In genomic region chr17:24628646-24629045, GRCm38 (mm10) we compare ENCODE assay signal across 9 mouse cellular contexts. TPM values are rescaled to one million over a fixed set of nuclear protein-coding genes. Genes with fewer than 3 reads are reported as not detected.
DNase-seq lines count a peak whose midpoint lies in the region; ATAC-seq and TF ChIP-seq lines count a peak whose summit lies in the region.
"Had no signal": no experiment of that assay in that cellular context is flagged by ENCODE, and none has a peak within 500 bp of the region (broad histone marks: within the 10 kb centered on the region; RNA-seq: fewer than 3 reads in every experiment).

No protein-coding gene starts in this region.

- peaks cover 58% of the 10 kb centered on the region for H3K36me3 ChIP-seq in hindbrain, postnatal 0 days (ENCODE audit: insufficient read depth, low read length)
- peaks cover 14% of the 10 kb centered on the region for H3K36me3 ChIP-seq in liver, adult 2 months (ENCODE audit: control insufficient read depth, insufficient read depth, low read length)

- no peaks in the 10 kb centered on the region for H3K27me3 ChIP-seq in hindbrain, postnatal 0 days (ENCODE audit: insufficient read depth, low read length)
- no peaks in the 10 kb centered on the region for H3K27me3 ChIP-seq in liver, adult 2 months (ENCODE audit: control insufficient read depth, insufficient read depth, low read length)
- H3K27me3 ChIP-seq: heart, embryonic 15.5 days had no signal

- no peaks in the 10 kb centered on the region for H3K9me3 ChIP-seq in hindbrain, postnatal 0 days (ENCODE audit: low read length)
- H3K9me3 ChIP-seq: heart, embryonic 15.5 days had no signal

- no peak overlapping the region for H3K9ac ChIP-seq in hindbrain, postnatal 0 days (replicated peaks; ENCODE audit: low read length)
- H3K9ac ChIP-seq in liver, adult 2 months (ENCODE audit: low read depth, low read length): no peak overlapping the region
- H3K9ac ChIP-seq: heart, embryonic 15.5 days had no signal

- WGBS in hindbrain, postnatal 0 days: 48% methylated on average over 5 of the region's 5 CpGs
- WGBS in liver, adult 2 months: 47% methylated on average over 5 of the region's 5 CpGs

- H3K4me3 ChIP-seq in hindbrain, postnatal 0 days (ENCODE audit: low read length): no peak overlapping the region
- H3K4me3 ChIP-seq in liver, adult 2 months (ENCODE audit: insufficient read depth, low read depth, low read length): no peak overlapping the region
- H3K4me3 ChIP-seq: heart, embryonic 15.5 days had no signal

- H3K4me1 ChIP-seq in hindbrain, postnatal 0 days (ENCODE audit: insufficient read depth, low read length): peaks cover 4% of the 10 kb centered on the region; the same call in 1 of the 2 replicates
- H3K4me1 ChIP-seq in liver, adult 2 months (ENCODE audit: control insufficient read depth, insufficient read depth, low read length): peaks cover 10% of the 10 kb centered on the region

- ATAC-seq in hindbrain, postnatal 0 days: no peak

- no peak overlapping the region for H3K4me2 ChIP-seq in hindbrain, postnatal 0 days (ENCODE audit: low read depth, low read length)
- H3K4me2 ChIP-seq: heart, embryonic 15.5 days had no signal

- H3K27ac ChIP-seq in hindbrain, postnatal 0 days: no peak overlapping the region
- H3K27ac ChIP-seq in liver, adult 2 months (replicated peaks; ENCODE audit: insufficient read depth, low read depth, low read length): no peak overlapping the region
- H3K27ac ChIP-seq: heart, embryonic 15.5 days had no signal

- DNase-seq in urinary bladder, postnatal 14 days (ENCODE audit: low spot score): peak; percentile 69
- no peak for DNase-seq in urinary bladder, adult 2 months (ENCODE audit: low spot score)
- DNase-seq in adrenal gland, adult 2 months: peak; percentile 78
- peak; percentile 81 for DNase-seq in embryo, embryonic 10.5 days (ENCODE audit: low spot score)
- peak; percentile 56 for DNase-seq in hindbrain, postnatal 0 days (ENCODE audit: low spot score)
- peak; percentile 23 for DNase-seq in liver, adult 2 months (ENCODE audit: extremely low read depth, low read depth, low spot score)
- peak; percentile 77 for DNase-seq in retina, postnatal 1 day
- no peak for DNase-seq in yolk sac, embryonic 10.5 days (ENCODE audit: low spot score)

- H3K79me2 ChIP-seq in liver, adult 2 months (ENCODE audit: control insufficient read depth, insufficient read depth, low read length): peaks cover 3% of the 10 kb centered on the region; the same call in 1 of the 2 replicates

- TF ChIP-seq POLR2A in liver, adult 2 months (IDR thresholded peaks at IDR 0.05; ENCODE audit: extremely low read depth, insufficient read depth, low read length): no peak

- peak; percentile 95 for TF ChIP-seq CTCF in hindbrain, postnatal 0 days (IDR thresholded peaks at IDR 0.05; ENCODE audit: low read depth)
- TF ChIP-seq CTCF in liver, adult 2 months (IDR thresholded peaks at IDR 0.05; ENCODE audit: low read depth, low read length): peak; percentile 94

RNA-seq across cellular contexts. Expression of gene Tsc2, which starts 3.8 kb away (rescaled TPM):
- polyA plus RNA-seq in urinary bladder, adult 2 months (2012; rRNA removed): 95.3 and 112 TPM in 2 replicates
- 100 to 1,000 TPM in 1 of 2 experiments, 10 to 100 TPM in 1; 83.5 to 110 TPM for total RNA-seq in adrenal gland, adult 2 months (2021)
- 160 and 180 TPM in 2 replicates for polyA plus RNA-seq in adrenal gland, adult 2 months (2012; rRNA removed)
- total RNA-seq in hindbrain, postnatal 0 days (2014; rRNA removed): 98.0 and 114 TPM in 2 replicates
- polyA plus RNA-seq in hindbrain, postnatal 0 days (2015; fragmentation: Nextera tagmentation; extraction: Ambion mirVana): 45.7 and 51.2 TPM in 2 replicates
- 19.5 and 27.9 TPM in 2 replicates for total RNA-seq in liver, adult 2 months (2014; rRNA removed)
- 63.4 and 79.3 TPM in 2 replicates for polyA plus RNA-seq in liver, adult 2 months (2012; rRNA removed)

RNA-seq across cellular contexts. Expression of gene Nthl1, which starts 3.8 kb away (rescaled TPM):
- 21.7 and 22.0 TPM in 2 replicates for polyA plus RNA-seq in urinary bladder, adult 2 months (2012; rRNA removed)
- 10 to 100 TPM in 1 of 2 experiments, 1 to 10 TPM in 1; 4.8 to 10.1 TPM for total RNA-seq in adrenal gland, adult 2 months (2021)
- 9.4 and 13.8 TPM in 2 replicates for polyA plus RNA-seq in adrenal gland, adult 2 months (2012; rRNA removed)
- total RNA-seq in hindbrain, postnatal 0 days (2014; rRNA removed): 4.2 and 5.6 TPM in 2 replicates
- 7.2 and 7.8 TPM in 2 replicates for polyA plus RNA-seq in hindbrain, postnatal 0 days (2015; fragmentation: Nextera tagmentation; extraction: Ambion mirVana)
- 8.1 and 9.7 TPM in 2 replicates for total RNA-seq in liver, adult 2 months (2014; rRNA removed)
- 11.3 and 11.5 TPM in 2 replicates for polyA plus RNA-seq in liver, adult 2 months (2012; rRNA removed)

RNA-seq across cellular contexts. Expression of gene Slc9a3r2, which starts 21.5 kb away (rescaled TPM):
- polyA plus RNA-seq in urinary bladder, adult 2 months (2012; rRNA removed): 59.2 and 63.5 TPM in 2 replicates
- 10 to 100 TPM; 51.8 to 76.0 TPM for total RNA-seq in adrenal gland, adult 2 months (2021)
- 120 and 150 TPM in 2 replicates for polyA plus RNA-seq in adrenal gland, adult 2 months (2012; rRNA removed)
- total RNA-seq in hindbrain, postnatal 0 days (2014; rRNA removed): 72.8 and 91.1 TPM in 2 replicates
- polyA plus RNA-seq in hindbrain, postnatal 0 days (2015; fragmentation: Nextera tagmentation; extraction: Ambion mirVana): 57.6 and 60.6 TPM in 2 replicates
- total RNA-seq in liver, adult 2 months (2014; rRNA removed): 8.8 and 13.6 TPM in 2 replicates
- 24.9 and 31.5 TPM in 2 replicates for polyA plus RNA-seq in liver, adult 2 months (2012; rRNA removed)

RNA-seq across cellular contexts. Expression of gene Npw, which starts 29.6 kb away (rescaled TPM):
- 0.62 and 0.80 TPM in 2 replicates for polyA plus RNA-seq in urinary bladder, adult 2 months (2012; rRNA removed)
- total RNA-seq in adrenal gland, adult 2 months (2021): not detected
- polyA plus RNA-seq in adrenal gland, adult 2 months (2012; rRNA removed): 0.60 and 2.4 TPM in 2 replicates
- 0.78 TPM in 1 of 2 replicates, not detected in the other for total RNA-seq in hindbrain, postnatal 0 days (2014; rRNA removed)
- polyA plus RNA-seq in hindbrain, postnatal 0 days (2015; fragmentation: Nextera tagmentation; extraction: Ambion mirVana): 0.65 and 0.81 TPM in 2 replicates
- not detected in 2 replicates for total RNA-seq in liver, adult 2 months (2014; rRNA removed)
- not detected in 2 replicates for polyA plus RNA-seq in liver, adult 2 months (2012; rRNA removed)

RNA-seq across cellular contexts. Expression of gene Zfp598, which starts 40.8 kb away (rescaled TPM):
- 42.9 and 54.2 TPM in 2 replicates for polyA plus RNA-seq in urinary bladder, adult 2 months (2012; rRNA removed)
- total RNA-seq in adrenal gland, adult 2 months (2021): 10 to 100 TPM; 40.8 to 51.3 TPM
- 86.0 and 99.0 TPM in 2 replicates for polyA plus RNA-seq in adrenal gland, adult 2 months (2012; rRNA removed)
- 40.9 and 47.0 TPM in 2 replicates for total RNA-seq in hindbrain, postnatal 0 days (2014; rRNA removed)
- 14.2 and 14.6 TPM in 2 replicates for polyA plus RNA-seq in hindbrain, postnatal 0 days (2015; fragmentation: Nextera tagmentation; extraction: Ambion mirVana)
- 11.1 and 16.0 TPM in 2 replicates for total RNA-seq in liver, adult 2 months (2014; rRNA removed)
- polyA plus RNA-seq in liver, adult 2 months (2012; rRNA removed): 67.8 and 106 TPM in 2 replicates

Comparison
In these comparisons a context has a peak if more than half of its experiments do, and no peak if none do; other contexts are left out.
1. DNase-seq: peak in urinary bladder, postnatal 14 days (single experiment), adrenal gland, adult 2 months (single experiment), embryo, embryonic 10.5 days (single experiment), hindbrain, postnatal 0 days (single experiment), liver, adult 2 months (single experiment) and retina, postnatal 1 day (single experiment); none in urinary bladder, adult 2 months (single experiment) and yolk sac, embryonic 10.5 days (single experiment).